Mouse (Mus musculus): ENCODE results near the gene St13. TPM values are rescaled to one million over a fixed set of nuclear protein-coding genes. Genes with fewer than 3 reads are reported as not detected.

St13 gene
- polyA plus RNA-seq, 1 experiment from 2014 or later: 115 TPM

DNA sequence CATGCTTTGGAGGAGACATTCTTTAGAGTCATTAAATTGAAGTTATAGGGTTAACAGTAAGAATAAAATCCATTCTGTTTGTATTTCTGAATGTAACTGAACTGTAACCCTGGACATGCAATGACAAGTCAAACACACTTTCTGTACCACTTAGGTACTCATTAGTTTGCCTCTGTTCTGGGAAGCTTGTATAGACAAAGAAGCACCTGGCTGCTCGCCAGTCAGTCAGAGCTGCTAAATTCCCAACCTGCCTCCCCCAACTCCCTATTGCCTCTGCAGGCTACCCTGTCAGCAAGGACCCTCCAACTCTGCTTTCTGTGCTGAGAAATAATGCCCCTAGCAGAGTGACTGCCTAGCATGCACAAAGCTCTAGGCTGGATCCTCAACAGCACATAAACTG lies 49.5 kb downstream of the St13 start:
- Histone ChIP-seq H3K27ac (replicated peaks) (no peak overlapping the region), H3K4me2 (no peak overlapping the region), H3K4me3 (no peak overlapping the region), H3K4me1 (peaks cover 6% of the 10 kb centered on the region), H3K27me3 (replicated peaks) (no peaks in the 10 kb centered on the region), H3K9ac (no peak overlapping the region), H3K9me3 (no peaks in the 10 kb centered on the region), H3K36me3 (peaks cover 8% of the 10 kb centered on the region)
- 48% methylated on average over 1 of the region's 1 CpGs for WGBS
- no peak for ATAC-seq (ENCODE audit: extremely low read depth, insufficient number of reproducible peaks, low FRiP score, low TSS enrichment)

DNA sequence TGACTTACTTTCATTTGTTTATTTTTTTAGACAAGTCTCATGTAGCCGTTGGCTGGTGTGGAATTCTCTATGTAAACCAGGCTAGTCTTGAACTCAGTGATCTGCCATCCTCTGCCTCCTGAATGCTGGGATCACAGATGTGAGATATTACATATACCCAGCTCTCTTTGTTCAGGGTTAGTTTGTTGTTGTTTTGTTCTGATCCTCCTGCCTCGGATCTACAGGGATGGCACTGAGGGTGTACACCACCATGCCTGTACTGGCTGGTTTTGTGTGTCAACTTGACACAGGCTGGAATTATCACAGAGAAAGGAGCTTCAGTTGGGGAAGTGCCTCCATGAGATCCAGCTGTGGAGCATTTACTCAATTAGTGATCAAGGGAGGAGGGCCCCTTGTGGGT lies 51.5 kb downstream of the St13 start:
- Histone ChIP-seq H3K9ac (no peak overlapping the region), H3K4me1 (peaks cover 6% of the 10 kb centered on the region), H3K4me3 (no peak overlapping the region), H3K27me3 (replicated peaks) (no peaks in the 10 kb centered on the region), H3K27ac (replicated peaks) (no peak overlapping the region), H3K4me2 (no peak overlapping the region), H3K9me3 (no peaks in the 10 kb centered on the region), H3K36me3 (peaks cover 13% of the 10 kb centered on the region)
- WGBS: 69% methylated on average over 2 of the region's 2 CpGs
- ATAC-seq (ENCODE audit: extremely low read depth, insufficient number of reproducible peaks, low FRiP score, low TSS enrichment): no peak

DNA sequence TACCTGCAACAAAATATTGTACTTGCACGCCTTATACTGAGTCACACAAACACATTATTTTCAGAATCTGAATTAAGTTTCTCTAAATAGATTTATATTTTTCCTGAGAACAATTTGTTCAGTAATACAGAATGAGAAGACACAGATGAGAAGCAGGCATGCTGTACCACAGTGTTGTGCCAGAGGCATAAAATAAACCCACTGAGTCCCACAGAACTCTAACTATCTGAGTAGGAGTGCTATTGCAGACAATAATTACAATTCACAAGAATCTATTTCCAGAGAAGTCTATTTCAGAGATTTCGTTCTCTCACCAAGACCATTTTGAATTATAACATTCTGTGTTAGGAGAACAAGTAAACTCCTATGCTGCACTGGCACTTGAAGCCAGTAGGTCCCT lies 52.4 kb downstream of the St13 start:
- Histone ChIP-seq H3K9me3 (no peaks in the 10 kb centered on the region), H3K27me3 (replicated peaks) (no peaks in the 10 kb centered on the region), H3K4me2 (no peak overlapping the region), H3K36me3 (peaks cover 22% of the 10 kb centered on the region), H3K27ac (replicated peaks) (no peak overlapping the region), H3K9ac (no peak overlapping the region), H3K4me1 (peaks cover 6% of the 10 kb centered on the region), H3K4me3 (no peak overlapping the region)
- ATAC-seq (ENCODE audit: extremely low read depth, insufficient number of reproducible peaks, low FRiP score, low TSS enrichment): no peak
- WGBS: 87% methylated on average over 2 of the region's 2 CpGs

DNA sequence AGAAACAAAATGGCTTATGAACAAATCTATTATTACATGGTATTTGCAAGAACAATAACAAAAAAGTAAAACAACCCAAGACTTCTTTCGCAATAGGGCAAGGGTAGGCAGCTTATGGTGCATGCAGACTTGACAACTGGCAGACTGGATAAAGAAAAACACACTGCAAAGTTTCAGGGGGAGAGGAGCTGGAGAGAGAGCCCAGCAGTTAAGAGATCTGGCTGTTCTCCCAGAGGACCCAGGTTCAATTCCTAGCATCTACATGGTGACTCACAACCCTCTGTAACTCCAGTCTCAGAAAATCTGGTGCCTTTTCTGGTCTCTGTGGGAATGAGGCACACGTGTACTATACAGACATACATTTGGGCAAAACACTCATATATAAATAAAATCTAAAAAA lies 58.5 kb downstream of the St13 start:
- Histone ChIP-seq H3K4me1 (no peaks in the 10 kb centered on the region), H3K9me3 (no peaks in the 10 kb centered on the region), H3K27me3 (replicated peaks) (no peaks in the 10 kb centered on the region), H3K36me3 (peaks cover 68% of the 10 kb centered on the region), H3K27ac (replicated peaks) (no peak overlapping the region), H3K4me3 (no peak overlapping the region), H3K4me2 (no peak overlapping the region), H3K9ac (no peak overlapping the region)
- WGBS: 90% methylated on average over 2 of the region's 2 CpGs
- ATAC-seq (ENCODE audit: extremely low read depth, insufficient number of reproducible peaks, low FRiP score, low TSS enrichment): no peak

DNA sequence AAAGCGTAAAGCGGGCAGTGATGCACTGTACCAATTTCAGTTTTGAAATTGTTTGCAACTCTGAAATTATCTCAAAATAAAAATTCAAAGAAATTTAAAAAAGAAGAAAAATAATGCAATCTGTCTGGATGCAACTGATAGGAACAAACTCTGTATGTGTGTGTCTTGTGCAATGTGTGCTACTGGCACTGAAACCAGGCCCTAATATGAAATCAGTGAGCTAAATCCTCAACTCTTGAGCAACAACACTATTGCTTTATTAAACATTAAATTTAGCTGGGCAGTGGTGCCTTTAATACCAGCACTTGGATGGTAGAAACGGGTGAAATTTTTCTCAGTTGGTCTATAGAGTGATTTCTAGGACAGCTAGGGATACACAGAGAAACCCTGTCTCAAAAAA lies 60.7 kb downstream of the St13 start:
- Histone ChIP-seq H3K9ac (no peak overlapping the region), H3K27me3 (replicated peaks) (no peaks in the 10 kb centered on the region), H3K36me3 (peaks cover 84% of the 10 kb centered on the region), H3K27ac (replicated peaks) (no peak overlapping the region), H3K4me3 (no peak overlapping the region), H3K4me2 (no peak overlapping the region), H3K4me1 (no peaks in the 10 kb centered on the region), H3K9me3 (no peaks in the 10 kb centered on the region)
- 90% methylated on average over 3 of the region's 3 CpGs for WGBS
- no peak for ATAC-seq (ENCODE audit: extremely low read depth, insufficient number of reproducible peaks, low FRiP score, low TSS enrichment)

DNA sequence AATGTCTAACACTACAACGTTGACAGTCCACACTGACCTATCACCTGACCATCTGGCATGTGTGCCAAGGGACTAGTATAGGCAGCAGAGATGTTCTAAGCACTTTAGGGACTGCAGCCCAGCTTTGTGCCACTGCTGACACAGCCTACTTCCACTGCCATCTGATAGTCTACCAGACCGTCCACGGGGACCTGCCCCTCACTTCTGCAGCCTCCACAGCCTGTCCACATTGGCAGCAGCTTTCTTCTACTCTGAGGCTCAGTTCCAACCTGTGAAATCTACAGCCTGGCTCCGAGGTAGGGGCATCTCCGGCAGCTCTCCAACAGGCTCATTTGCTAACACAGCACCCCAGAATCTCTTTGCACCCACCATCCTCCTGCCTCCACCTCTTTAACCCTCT lies 63.4 kb downstream of the St13 start:
- H3K9me3 ChIP-seq: no peaks in the 10 kb centered on the region
- H3K4me3 ChIP-seq: no peak overlapping the region
- H3K27me3 ChIP-seq (replicated peaks): no peaks in the 10 kb centered on the region
- H3K27ac ChIP-seq (replicated peaks): no peak overlapping the region
- peaks cover 88% of the 10 kb centered on the region for H3K36me3 ChIP-seq
- H3K9ac ChIP-seq: no peak overlapping the region
- WGBS: 81% methylated on average over 5 of the region's 5 CpGs
- no peaks in the 10 kb centered on the region for H3K4me1 ChIP-seq
- H3K4me2 ChIP-seq: no peak overlapping the region
- no peak for ATAC-seq (ENCODE audit: extremely low read depth, insufficient number of reproducible peaks, low FRiP score, low TSS enrichment)

DNA sequence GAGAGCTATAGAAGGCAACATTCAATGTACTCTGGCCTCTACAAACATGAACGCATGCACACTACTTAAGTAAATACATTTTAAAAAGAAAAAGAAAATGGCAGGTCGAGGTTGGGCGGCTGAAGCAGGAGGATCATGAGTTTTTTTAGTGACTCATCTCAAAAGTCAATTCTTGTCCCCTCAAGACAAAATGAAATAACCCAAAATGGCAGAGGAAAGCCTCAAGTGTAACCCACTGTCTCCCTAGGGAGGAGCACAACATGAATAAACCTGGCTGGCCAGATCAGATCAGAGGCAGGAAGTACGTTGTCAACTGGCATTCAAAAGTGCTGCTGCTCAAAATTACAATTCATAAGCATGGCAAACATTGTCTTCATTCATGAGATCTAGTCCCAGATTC lies 67.4 kb downstream of the St13 start:
- no peak overlapping the region for H3K4me2 ChIP-seq
- peaks cover 82% of the 10 kb centered on the region for H3K36me3 ChIP-seq
- ATAC-seq (ENCODE audit: extremely low read depth, insufficient number of reproducible peaks, low FRiP score, low TSS enrichment): no peak
- H3K27me3 ChIP-seq (replicated peaks): no peaks in the 10 kb centered on the region
- no peak overlapping the region for H3K9ac ChIP-seq
- H3K9me3 ChIP-seq: no peaks in the 10 kb centered on the region
- 87% methylated on average over 4 of the region's 4 CpGs for WGBS
- H3K27ac ChIP-seq (replicated peaks): no peak overlapping the region
- no peak overlapping the region for H3K4me3 ChIP-seq
- peaks cover 19% of the 10 kb centered on the region for H3K4me1 ChIP-seq

DNA sequence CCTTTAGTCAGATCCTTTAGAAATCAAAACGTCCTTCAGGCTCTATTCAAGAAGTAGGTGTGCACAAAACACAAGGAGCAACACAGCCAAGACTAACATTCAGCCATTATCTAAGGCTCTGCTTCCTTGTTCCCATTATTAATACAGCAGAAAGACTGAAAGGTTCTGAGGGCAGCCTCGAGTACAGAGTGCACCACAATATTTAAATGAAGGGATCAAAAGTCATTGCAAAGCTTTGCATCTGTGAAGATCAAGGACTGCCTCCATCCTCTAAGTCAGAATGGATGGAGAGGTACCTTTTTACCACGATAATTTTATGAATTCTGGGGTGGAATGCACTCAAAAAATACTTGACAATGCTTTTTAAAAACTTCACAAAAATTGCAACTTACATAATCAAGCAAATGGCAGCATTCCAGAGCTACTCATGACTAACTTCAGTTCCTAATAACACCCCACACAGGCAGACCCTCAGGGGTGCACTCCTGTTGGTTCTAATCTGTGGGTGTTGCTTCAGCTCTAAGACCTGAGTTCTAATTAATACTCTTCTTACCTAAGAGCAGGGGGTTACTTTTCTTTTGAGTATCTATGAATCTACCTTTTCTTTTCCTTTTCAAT lies 69.0 kb downstream of the St13 start:
- 50% methylated on average over 3 of the region's 3 CpGs for WGBS

DNA sequence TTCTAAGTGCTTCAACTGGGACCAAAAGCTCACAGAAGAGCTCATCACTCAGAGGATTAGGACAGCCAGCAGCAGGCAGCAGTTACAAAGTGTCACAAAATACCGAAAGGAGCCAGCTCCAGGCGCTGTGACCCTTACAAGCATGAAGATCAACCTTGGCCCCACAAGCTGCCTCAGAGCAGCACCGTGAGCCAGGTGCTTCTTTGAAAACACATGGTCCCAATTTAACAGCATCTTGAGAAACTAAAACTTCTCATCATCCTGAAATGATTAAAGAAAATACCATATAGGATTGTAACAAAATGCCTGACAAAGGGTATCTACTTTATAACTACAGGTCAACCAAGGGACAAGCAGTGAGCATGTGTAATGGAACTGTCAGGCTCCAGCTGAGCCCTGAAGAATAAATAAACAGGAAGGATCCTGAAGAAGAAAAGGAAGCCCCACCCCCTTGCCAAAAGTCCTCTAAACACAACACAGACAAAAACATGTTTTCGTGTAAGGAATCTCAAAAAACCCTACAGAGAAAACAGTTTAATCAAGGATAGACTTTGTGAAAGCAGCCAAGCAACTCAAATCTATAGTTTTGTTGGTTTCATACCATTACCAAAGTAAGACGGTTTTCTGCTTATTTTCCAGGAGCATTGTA lies 70.0 kb downstream of the St13 start:
- no peak overlapping the region for H3K9ac ChIP-seq
- no peak for ATAC-seq (ENCODE audit: extremely low read depth, insufficient number of reproducible peaks, low FRiP score, low TSS enrichment)
- peaks cover 79% of the 10 kb centered on the region for H3K36me3 ChIP-seq
- H3K4me1 ChIP-seq: peaks cover 19% of the 10 kb centered on the region
- no peaks in the 10 kb centered on the region for H3K27me3 ChIP-seq (replicated peaks)
- no peaks in the 10 kb centered on the region for H3K9me3 ChIP-seq
- no peak overlapping the region for H3K4me2 ChIP-seq
- WGBS: 40% methylated on average over 5 of the region's 5 CpGs
- H3K4me3 ChIP-seq: no peak overlapping the region
- no peak overlapping the region for H3K27ac ChIP-seq (replicated peaks)

More for the DNA sequence above, 69.0 kb downstream of the St13 start:
- H3K4me2 ChIP-seq: no peak overlapping the region
- no peaks in the 10 kb centered on the region for H3K27me3 ChIP-seq (replicated peaks)
- H3K36me3 ChIP-seq: peaks cover 82% of the 10 kb centered on the region
- no peak overlapping the region for H3K4me3 ChIP-seq
- H3K9me3 ChIP-seq: no peaks in the 10 kb centered on the region
- no peak overlapping the region for H3K9ac ChIP-seq
- peaks cover 19% of the 10 kb centered on the region for H3K4me1 ChIP-seq
- H3K27ac ChIP-seq (replicated peaks): no peak overlapping the region
- no peak for ATAC-seq (ENCODE audit: extremely low read depth, insufficient number of reproducible peaks, low FRiP score, low TSS enrichment)

DNA sequence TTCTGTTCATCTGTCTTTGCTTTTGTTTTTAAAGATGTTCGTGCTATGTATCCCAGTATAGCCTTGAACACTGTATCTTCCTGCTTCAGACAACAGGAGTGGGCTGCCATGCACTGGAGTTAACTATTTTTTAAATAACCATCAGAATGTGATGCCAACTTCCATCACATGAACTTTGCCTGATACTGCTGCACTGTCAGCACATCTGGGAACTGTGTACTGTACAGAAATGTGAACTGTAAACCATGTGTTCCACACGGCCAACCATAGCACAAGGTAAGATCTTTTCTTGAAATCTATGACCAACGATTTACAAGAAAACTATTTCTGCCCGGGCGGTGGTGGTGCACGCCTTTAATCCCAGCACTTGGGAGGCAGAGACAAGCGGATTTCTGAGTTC lies 72.4 kb downstream of the St13 start:
- H3K9me3 ChIP-seq: no peaks in the 10 kb centered on the region
- peaks cover 19% of the 10 kb centered on the region for H3K4me1 ChIP-seq
- no peak for ATAC-seq (ENCODE audit: extremely low read depth, insufficient number of reproducible peaks, low FRiP score, low TSS enrichment)
- H3K4me3 ChIP-seq: no peak overlapping the region
- 89% methylated on average over 7 of the region's 7 CpGs for WGBS
- H3K36me3 ChIP-seq: peaks cover 75% of the 10 kb centered on the region
- no peak overlapping the region for H3K9ac ChIP-seq
- no peak overlapping the region for H3K4me2 ChIP-seq
- H3K27ac ChIP-seq (replicated peaks): no peak overlapping the region
- H3K27me3 ChIP-seq (replicated peaks): no peaks in the 10 kb centered on the region

DNA sequence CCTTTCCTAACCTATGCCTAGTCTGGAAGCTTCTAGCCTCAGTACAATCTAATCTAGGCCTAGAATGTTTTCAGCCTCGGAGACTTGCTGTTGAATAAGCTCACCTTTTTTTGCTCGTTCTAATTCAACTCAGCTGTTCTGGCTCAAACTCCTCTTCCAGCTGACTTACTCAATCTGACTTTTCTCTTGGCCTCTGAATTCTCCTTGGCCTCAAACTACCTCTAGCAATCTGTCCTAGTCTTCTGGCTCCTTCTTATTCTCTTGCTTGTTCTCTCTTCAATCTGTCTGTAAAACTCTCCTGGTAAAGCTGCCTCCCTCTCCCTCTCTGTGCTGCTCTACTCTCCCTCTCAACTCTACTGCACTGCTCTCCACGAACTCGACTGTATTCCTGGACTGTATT lies 74.9 kb downstream of the St13 start:
- peaks cover 10% of the 10 kb centered on the region for H3K4me1 ChIP-seq

DNA sequence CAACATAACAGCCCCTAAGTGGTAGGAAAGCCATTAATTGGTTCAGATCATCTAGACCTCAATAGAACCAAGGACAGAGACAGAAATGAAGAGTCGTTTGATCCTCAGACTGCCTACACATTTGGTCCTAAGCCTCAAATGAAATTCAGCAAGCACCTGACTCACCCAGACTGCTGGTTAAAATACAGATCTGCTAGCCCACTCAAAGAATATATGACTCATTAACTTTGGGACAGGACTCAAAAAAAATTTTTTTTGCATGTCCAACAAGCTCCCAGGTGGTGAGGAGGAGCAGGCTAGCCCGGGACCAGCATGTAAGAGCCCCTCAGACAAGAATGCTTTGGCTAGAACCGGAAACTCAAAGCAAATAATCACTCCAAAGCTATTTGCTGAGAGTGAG lies 79.7 kb downstream of the St13 start:
- H3K27ac ChIP-seq (replicated peaks): no peak overlapping the region
- H3K27me3 ChIP-seq (replicated peaks): no peaks in the 10 kb centered on the region
- no peak overlapping the region for H3K9ac ChIP-seq
- 86% methylated on average over 3 of the region's 3 CpGs for WGBS
- H3K36me3 ChIP-seq: peaks cover 90% of the 10 kb centered on the region
- H3K4me1 ChIP-seq: no peaks in the 10 kb centered on the region
- no peaks in the 10 kb centered on the region for H3K9me3 ChIP-seq
- H3K4me3 ChIP-seq: no peak overlapping the region
- H3K4me2 ChIP-seq: no peak overlapping the region
- ATAC-seq (ENCODE audit: extremely low read depth, insufficient number of reproducible peaks, low FRiP score, low TSS enrichment): no peak

More for the DNA sequence above, 74.9 kb downstream of the St13 start:
- Histone ChIP-seq H3K27me3 (replicated peaks) (no peaks in the 10 kb centered on the region), H3K4me3 (no peak overlapping the region), H3K9ac (no peak overlapping the region), H3K9me3 (no peaks in the 10 kb centered on the region), H3K27ac (replicated peaks) (no peak overlapping the region), H3K36me3 (peaks cover 85% of the 10 kb centered on the region), H3K4me2 (no peak overlapping the region)
- no peak for ATAC-seq (ENCODE audit: extremely low read depth, insufficient number of reproducible peaks, low FRiP score, low TSS enrichment)
- 63% methylated on average over 4 of the region's 4 CpGs for WGBS
